Mouse (Mus musculus) cerebellum, postnatal 25 days (tissue): ENCODE results near the gene Pam.
A peak's percentile ranks its signal among the peaks of the same experiment; 100 is the strongest.

Experiments
- DNase-seq, 2 experiments: peaks; one replicate each; pipeline ENCODE4 v3.0.0; 2021; ENCODE audit warnings: mixed read lengths in 2 of 2

The Pam gene

DNA sequence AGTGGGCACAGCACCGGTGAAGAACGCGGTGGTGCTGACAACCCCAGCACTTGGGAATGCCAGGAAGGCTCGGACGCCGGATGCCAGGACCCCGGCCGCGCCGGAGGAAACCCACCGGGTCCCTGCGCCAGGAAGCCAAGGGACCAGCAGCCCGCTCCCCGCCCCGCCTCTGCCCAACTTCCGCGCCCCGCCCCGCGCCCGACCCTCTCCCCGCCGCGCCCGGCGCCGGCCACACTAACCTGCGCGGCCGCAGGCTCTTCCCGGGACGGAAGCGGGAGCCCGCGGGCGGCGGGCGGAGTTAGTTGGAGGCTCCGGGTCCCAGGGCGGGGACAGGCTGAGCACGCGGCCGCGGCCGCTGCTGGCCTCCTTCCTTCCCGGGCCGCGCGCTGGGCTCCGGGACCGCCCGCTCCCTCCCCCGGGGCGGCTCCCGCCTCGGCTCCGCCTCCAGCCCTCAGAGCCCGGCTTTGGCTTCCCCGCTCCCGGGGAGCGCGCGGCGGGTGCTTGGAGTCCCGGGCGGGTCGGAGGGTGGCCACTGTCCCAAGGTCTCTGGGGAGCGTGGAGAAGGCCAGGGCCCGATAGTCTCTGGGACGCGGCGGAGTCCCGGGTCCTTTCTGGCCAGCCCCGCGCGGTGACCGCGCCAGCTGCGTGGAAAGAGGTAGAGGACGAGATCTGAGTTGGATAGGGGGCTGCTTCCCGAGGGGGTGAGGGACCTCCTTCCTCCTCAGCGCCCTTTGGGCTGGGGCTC is at the start of gene Pam:
Pam (minus strand) TSS at position 401 of the 745 bp plus-strand sequence.
- peak; percentile 74 to 82 for DNase-seq

DNA sequence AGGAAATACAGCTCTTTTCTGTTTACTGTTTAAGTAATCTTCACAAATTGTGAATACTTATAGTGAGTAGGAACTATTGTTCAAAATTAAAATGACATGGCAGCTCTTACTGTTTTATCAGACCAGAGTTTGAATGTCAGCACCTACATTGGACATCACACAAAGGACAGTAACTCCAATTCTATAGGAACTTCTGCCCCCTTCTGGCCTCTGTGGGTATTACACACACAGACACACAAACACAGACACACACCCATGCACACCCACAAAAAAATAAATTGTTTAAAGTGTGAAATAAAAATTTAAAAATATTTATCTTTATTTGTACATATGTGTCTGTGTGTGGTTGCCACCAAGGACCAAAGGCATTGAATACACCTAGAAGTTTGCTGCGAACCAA is 49.4 kb upstream of the Pam start:
- DNase-seq: no peak

DNA sequence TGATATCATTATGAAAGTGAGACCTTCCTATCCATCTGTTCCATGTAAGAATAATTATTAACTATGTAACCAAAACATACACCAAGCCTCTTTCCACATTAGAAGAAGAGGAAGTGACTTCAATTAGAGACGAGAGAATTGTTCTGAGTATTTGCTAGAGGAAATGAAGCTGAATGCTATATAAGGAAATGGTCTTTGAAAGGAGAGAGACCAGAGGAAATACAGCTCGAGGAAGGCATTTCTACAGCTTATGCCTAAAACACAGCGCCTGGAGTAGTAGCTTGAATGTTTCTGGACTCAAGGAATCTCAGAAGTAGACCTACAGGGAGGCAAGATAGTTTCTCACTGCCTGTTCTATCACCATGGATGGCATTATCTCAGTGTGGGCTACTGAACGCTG is 35.8 kb upstream of the Pam start:
- DNase-seq: no peak

DNA sequence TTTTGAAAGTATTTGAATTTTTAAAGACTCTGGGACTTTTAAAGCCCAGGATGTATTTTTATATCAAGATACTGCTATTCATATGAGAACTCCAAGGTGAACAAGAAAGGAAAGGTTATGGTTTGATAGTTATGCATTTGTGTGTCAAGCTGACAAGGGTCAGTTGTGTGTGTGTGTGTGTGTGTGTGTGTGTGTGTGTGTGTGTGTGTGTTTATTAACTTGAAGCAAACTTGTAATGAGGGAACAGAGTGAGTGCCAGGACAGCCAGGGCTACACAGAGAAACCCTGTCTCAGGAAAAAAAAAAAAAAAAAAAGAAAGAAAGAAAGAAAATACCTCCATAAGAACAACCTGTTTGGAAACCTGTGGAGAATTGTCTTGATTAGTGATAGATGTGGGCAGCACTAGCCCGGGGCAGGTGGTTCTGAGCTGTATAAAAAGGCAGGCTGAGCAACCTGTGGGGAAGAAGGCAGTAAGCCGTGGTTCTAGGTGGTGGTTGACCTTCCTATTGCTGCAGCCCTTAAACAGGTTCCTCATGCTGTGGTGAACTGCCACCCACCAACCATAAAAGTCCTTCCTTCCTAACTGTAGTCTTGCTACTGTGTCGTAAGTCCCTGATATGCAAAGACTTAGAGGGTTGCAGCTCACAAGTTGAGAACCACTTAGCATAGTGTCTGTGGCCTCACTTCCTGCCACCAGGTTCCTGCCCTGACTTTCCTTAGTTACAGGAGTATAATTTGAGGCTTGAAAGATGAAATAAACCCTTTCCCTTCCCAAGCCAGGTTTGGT is 34.3 kb upstream of the Pam start:
- DNase-seq: no peak

DNA sequence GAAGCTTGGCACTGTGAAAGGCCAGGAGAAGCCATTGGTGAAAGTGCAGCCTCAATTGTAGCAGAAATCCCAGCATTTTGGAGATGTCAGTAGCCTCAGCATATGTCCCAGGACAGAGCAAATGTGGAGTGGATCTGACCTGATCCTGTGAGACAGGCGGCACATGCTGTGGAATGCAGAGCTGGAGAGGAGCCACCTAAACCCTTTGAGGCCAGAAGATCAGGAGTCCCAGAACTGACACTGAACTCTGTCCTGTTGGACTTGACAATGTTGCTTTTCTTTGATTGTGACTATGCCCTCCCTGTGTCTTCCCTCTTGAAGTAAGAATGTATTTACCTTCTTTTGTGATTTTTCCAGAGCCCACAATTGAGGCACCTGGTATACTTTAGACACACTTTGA is 33.7 kb upstream of the Pam start:
- no peak for DNase-seq

DNA sequence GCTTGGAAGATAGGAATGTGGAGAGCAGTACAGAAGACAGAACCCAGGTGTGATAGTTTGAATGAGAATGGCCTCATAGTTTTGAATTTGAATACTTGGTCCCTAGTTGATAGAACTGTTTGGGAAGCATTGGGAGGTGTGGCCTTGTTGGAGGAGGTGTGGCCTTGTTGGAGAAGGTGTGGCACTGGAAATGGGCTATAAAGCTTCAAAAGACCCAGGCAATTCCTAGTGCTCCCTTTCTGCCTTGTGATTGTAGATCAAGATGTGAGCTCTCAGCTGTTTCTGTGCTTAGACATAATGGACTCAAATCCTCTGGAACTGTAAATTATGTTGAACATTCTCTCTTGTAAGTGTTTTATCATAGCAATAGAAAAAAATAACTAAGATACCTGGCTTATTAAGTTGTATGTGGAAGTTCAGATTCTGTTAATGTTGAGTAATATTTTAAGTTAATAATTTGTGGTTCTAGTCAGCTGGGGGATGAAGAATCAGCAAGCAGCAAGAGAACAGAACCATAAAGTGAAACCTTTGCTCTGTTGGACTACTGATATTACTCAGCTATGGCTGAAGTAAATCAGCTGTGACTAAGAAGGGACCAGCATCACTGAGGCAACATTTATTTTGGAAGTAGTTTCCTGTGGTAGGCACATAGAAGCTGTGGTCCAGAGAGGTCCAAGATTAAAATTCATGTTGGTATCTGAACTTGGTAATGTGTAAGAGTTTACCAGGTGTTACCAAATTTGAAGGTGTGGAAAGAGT is 33.1 kb upstream of the Pam start:
- DNase-seq: no peak

DNA sequence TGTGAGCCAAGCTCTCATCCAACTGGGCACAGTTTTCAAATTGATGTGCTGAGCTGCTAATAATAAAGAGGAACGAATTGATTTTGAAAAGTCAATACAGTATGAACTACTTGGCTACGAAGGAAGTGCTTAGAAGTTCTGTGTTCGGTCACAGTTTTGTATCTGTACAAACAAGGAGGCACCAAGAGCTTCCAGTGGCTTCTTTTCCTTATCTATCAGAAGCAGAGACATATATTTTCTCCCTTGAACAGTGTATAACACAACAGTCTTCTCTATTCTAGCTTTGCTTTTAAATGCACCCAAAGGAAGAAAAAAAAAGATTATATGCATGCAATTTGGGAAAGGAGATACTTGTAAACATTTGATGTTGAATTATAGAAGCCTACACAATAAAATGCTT is 30.8 kb upstream of the Pam start:
- DNase-seq: no peak

DNA sequence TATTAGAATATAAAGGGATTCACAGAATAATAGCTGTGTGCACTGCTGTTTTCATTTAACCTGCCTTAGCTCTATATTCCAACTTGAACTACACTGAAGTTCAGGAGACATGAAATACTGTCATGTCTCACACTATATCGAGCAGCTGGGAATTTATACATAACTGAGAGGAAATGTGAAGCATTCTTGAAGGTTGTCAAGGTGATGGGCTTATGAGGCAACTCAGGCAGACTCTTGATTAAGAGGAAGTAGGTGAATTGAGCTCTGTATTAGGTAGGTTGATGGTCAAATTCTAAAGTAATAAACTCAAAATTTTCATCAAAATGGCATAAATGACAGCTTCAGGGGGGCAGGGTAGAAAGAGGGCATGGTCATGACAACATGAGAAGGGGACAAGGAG is 29.3 kb upstream of the Pam start:
- no peak for DNase-seq

DNA sequence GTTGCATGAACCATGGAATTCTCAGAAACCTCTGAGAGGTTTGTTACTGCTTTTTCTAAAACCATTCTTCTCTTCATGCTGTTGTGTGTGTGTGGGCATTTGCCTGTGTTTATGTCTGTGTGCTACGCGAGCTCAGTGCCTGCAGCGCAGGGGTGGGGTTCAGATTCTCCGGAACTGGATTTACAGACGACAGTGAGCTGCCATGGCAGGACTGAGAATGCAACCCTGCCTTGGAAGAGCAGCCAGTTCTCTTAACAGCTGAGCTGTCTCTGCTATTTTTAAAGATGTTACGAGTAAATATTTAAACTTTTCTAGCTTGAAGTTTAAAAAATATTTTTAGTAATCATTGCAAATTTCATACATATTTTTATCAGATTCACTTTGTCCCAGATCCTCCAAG is 24.1 kb upstream of the Pam start:
- DNase-seq: no peak

DNA sequence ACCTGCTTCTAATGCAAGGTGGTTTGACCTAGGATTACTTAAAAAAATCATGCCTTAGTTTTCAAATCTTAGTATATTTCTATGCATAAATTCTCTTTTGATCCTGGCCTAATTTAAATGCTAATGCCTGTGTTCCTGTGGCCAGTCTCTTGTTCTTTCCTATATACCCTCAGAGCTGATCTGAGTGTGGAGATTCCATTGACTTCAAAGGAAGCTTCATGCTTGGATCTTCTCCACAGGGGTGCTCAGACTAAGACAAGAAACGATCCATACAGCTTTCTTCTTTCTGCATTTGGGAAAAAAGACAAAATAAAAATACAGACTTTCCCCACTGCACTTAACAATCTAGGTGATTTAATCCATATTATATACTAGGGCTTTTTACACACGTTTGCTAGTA is 12.2 kb upstream of the Pam start:
- no peak for DNase-seq

DNA sequence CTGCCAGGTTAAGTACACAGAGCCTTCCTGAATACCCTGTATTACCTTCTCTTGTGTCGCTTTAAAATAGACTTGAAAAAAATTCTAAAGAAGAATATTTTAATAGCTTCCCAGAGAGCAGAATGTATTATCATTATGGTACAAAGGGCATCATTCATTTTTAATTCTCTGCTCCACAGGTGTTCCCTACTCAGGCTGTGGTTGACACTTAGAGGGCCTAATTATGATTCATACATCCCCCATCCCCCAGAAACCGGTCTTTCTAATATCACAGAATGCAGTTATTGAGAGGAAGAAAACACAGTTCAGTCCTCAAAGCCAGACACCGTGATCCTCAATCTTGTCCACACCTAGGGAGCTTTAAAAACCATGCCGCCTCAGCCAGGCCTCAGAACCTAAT is 4.0 kb upstream of the Pam start:
- DNase-seq: no peak

DNA sequence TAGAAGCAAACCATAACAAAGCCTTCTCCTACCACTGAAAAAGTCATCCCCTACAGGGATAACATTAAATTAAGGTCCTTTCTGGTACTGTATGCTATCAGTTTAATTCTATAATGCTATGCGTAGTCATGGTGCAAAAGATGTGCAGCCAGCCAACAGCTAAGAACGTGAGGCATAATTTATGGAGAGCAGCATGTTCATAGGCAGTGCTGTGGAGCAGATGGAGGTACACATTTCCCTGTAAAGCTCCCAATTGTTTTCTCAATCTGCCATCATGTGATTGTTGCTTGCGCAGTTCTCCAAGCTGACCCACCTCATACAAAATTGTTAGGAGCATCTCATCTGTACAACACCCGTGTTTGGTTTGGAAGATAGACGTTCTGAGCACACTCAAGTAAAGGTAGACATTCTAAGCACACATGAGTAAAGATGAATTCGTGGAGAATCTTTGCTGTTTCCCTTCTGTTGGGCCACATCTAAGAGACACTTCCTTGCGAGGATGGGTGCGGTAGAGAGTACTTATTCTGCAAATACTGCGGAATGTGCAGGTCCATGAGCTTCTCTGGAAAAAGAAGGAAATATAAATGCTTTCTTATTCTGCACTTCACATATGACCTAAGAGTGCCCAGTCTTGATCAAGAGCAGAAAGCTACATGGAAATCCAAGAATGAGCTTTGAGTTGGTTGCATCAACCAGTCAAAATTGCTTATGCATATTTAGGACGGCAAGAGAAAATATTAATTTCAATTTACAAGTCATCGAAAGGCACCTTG is 2.7 kb upstream of the Pam start:
- DNase-seq: no peak

DNA sequence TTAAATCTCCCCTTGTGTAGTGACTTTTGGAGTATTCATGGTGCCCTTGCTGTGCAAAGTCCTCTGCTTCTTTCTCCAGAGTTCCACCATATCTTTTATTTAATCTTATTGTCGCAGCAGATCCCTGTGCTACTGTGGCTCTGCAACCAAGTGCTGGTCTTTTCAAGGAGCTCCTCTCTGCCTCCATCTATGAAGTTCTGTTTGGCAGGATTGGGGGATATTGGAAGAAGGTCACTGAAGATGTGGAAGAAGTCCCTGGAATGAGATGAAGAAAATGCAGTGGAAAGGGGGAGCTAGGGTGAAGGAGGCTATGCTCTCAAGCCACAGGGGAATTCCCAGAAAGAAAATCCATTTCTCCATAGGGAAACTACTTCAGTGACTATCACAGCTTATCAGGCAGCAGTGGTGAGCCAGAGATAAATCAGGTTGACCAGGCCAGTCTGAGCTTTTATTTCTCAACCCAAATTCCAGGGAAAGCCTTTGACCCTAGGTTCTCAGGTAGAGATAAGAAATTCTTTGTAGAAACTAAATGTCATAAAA is 1.0 kb upstream of the Pam start:
- no peak for DNase-seq

DNA sequence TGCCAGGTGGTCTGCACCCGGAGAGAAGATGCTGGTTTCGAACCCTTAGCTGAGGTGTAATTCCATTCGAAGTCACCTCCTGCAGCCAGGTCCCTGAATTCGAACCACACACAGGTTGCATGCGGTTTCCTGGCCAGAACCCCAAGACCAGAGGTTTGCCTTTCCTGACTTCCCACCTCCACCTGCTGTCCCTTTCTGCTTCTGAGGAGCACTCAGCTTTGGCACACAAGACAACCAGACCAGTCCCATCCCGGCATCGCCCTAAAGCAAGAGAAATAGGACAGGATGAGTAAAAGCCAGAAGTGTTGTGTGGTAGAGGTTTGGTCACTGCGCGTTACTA is 515 bp upstream of the Pam start:
- no peak for DNase-seq

DNA sequence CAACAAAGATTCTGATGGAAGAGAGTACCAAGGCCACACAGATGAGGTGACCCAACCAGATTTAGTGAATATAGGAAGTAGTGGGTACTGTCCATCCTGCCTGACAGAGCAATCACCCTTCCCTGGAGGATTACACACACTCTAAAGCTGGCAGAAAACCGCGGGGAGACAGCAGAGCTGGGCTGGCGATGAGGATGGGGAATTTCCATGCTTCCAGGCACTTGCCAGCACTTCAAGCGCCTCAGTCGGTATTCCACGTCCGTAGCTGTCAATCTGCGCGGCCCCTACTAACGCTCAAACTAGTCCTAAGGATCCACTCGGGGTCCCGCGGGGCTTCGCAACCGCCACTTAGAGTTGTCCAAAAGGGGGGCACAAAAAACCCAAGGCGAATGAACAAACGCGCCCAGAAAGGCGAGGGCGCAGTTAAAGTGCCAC is 618 bp downstream of the Pam start:
- peak in 1 of 2 experiments; percentile 45 for DNase-seq

DNA sequence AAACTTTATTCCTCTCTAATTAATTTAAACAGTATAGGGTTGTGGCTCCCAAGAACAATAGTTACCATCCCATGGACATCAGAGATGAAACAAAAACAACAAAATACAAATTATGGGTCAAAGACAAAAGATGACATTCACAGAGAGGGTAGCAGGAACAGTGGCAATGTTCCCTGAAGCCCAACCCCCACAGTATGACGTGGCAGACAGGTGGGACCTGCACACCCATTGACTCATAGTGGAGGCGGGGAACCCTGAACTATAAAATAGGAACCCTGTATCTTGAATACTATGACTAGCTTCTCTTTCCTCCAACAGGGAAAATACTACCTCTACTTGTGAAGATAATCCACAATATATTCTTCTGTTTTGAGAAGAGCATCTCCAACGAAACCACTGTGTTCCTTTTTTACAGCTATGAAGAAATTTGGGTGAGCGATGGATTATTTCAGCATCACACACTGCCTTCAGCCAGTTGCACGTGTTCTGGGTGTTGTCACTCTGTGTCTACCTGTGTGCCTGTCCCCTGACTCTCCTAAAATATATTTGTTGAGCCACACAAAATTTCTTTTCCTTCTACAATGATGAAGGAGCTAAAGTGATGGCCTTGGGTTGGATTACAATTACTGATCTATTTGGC is 6.0 kb downstream of the Pam start:
- no peak for DNase-seq

DNA sequence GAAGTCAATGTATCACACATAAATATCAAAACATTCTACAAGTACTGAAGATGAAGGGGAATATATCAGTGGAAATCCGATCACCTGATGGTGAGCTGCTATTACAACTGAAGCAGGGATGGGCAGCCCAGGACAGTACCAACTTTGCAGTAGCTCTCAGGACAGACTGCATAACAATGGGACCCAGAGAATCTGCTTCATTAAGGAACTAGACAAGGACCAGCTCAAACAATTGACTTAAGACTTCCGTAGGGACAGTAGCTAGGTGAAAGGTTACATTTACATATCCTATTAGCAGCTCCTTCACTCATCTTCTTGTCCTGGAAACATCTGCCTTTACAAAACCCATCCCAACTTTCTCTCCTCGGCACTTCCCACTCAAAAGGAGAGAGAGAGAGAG is 9.0 kb downstream of the Pam start:
- no peak for DNase-seq

DNA sequence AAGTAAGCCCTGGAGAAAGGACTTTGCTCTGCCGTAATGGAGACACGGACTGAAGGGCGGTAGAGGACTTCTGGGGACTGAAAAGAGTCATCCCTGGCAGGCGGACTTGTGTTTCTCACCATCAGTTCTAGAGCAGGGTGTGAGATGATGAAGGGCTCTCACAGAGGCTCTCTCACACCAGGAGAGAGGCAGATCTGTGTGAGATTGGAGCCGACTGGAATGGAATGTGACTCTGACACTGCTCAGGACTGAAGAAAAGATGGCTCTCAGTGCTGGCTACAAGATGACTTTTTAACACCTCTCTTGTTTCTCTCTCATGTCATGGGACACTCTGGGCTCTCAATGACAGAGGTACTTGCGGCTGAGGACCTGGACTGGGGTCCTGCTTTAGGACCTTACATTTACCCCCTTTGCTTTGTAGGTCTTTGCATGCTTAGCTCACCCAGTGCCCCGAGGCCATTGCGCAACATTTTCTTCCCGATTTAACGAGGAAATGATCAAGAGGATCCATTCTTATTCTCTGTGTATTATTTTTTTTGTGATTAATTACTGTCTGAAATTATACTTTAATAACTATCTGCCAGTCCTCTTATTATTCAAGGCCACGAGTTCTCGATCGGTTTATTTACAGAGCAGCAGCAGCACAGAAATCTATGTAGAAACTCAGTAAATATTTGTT is 10.7 kb downstream of the Pam start:
- no peak for DNase-seq

DNA sequence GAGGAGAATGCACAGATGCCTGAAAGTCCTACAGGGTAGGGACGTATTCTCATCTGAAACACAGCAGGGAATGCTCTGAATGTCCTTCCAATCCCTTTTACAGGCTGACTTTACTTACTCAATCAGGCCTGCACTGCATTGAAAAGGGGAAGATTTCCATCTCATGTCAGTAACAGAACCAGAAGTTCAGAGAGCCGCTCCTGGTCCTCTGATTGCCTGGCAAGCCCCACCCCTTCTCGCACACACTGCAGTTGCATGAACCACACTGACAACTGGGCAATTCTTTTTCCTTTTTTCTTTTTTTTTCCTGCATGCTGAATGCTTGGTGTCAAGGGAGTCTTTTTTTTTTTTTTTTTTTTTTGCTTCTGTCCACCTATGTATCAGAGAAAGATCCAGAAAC is 11.9 kb downstream of the Pam start:
- DNase-seq: no peak

DNA sequence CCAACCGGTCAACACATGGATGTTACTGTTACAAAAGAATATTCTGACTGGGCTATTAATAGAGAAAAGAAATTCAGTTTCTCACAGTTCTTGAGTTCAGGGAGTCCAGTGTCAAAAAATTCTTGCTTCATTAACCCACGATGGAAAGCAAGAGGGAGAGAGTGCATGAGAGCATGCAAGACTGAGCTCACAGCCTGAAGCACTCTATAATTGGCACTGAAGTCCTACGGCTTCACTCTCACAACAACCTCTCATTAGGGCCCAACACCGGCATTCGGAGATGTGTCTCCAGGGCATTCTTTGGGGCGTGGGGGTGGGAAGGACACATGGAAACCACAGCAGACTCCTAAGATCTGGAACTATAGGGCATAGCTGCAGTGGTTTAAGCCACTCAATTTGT is 12.5 kb downstream of the Pam start:
- DNase-seq: no peak

DNA sequence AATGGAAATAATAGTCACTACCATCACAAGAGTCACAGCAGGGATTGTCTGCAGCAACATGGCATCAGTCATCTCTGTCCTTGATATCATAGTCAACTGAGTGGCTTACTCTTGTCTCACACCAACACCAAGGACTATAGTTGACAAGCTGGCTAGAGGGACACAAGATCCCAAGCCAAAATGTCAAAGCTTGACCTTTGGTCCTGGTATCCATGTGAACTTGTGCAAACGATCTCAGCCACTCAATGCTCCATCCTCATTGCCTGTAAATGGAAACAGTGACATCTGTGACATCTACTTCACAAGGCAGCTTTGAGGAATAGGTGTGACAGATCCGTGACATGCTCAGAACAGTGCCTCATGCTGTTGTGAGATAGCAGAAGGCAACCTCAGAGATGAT is 15.0 kb downstream of the Pam start:
- DNase-seq: no peak

DNA sequence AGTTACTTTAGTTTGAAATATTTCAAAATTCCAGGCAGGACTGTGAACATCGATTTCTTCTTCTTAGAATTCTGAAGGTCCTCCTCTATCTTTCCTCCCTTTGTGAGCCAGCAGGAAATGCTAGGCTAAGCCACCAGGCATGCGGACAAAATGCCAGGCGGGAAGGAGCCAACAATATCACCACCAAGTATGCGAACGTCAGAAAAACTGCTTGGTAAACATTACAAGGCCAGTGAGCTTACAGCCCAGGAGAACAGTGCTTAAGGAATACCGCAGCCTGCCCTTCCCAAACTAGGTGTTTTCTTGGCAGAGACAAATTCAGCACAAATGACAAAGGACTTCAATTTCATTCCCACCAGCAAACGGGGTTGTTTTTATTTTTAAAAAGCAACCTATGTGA is 15.8 kb downstream of the Pam start:
- no peak for DNase-seq
